Mouse (Mus musculus): Measurements from ENCODE around the gene Card14.

DNA sequence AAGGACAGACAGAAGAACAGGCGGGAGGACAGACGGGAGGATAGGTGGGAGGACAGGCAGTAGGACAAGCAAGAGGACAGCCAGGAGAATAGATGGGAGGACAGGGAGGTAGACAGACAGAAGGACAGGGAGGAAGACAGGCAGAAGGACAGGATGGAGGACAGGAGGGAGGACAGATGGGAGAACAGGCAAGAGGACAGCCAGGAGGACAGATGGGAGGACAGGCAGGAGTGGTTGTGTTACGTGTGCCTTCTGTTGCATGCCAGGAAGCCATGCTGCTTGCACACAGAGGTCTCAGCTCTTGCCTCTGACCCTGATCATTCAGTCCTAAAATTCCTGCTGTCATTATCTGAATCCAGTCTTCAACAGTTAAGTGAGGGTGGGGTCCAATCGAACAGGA, 46.4 kb downstream of the Card14 start:
- no peak for TF ChIP-seq POLR2A (IDR thresholded peaks at IDR 0.05; ENCODE audit: borderline replicate concordance, extremely low read depth, low read depth, low read length)
- TF ChIP-seq CTCF (IDR thresholded peaks at IDR 0.05; ENCODE audit: insufficient read depth, low read length): no peak

Measured in lung, adult 2 months (tissue).